In genomic region chr2:102778208-102778607, GRCm38 (mm10) we compare ENCODE assay signal across 17 mouse cellular contexts.
"Had no signal": no experiment of that assay in that cellular context is flagged by ENCODE, and none has a peak within 500 bp of the region (broad histone marks: within the 10 kb centered on the region; RNA-seq: fewer than 3 reads in every experiment).

No protein-coding gene starts in this region.

- H3K4me1 ChIP-seq: liver, embryonic 13.5 days; midbrain, embryonic 12.5 days; neural tube, embryonic 13.5 days; stomach, embryonic 15.5 days had no signal

- H3K27me3 ChIP-seq: liver, embryonic 13.5 days; midbrain, embryonic 12.5 days; neural tube, embryonic 13.5 days; stomach, embryonic 15.5 days had no signal

- H3K27ac ChIP-seq: kidney, postnatal 0 days; left cerebral cortex, adult 2 months; liver, embryonic 13.5 days; midbrain, embryonic 12.5 days; neural tube, embryonic 13.5 days; stomach, embryonic 15.5 days had no signal

- DNase-seq: kidney, adult 18-20 months; kidney, postnatal 25 days; layer of hippocampus, postnatal 36 days; liver, embryonic 13.5 days; lung, adult 2 months; lung, postnatal 14 days; lung, postnatal 4 days; right cerebral cortex, adult 18-20 months; right cerebral cortex, postnatal 14 days; right cerebral cortex, postnatal 4 days; thymus, postnatal 25 days had no signal

- H3K36me3 ChIP-seq: liver, embryonic 13.5 days; stomach, embryonic 15.5 days had no signal

- H3K4me3 ChIP-seq: left cerebral cortex, adult 2 months; liver, embryonic 13.5 days; midbrain, embryonic 12.5 days; myocyte; neural tube, embryonic 13.5 days; stomach, embryonic 15.5 days had no signal

- H3K9ac ChIP-seq: liver, embryonic 13.5 days; midbrain, embryonic 12.5 days; neural tube, embryonic 13.5 days; stomach, embryonic 15.5 days had no signal
